Mouse (Mus musculus) testis, postnatal 14 days (tissue): ENCODE data around the gene Calhm5.

Source experiments
- DNase-seq: peaks from one replicate; pipeline ENCODE4 v3.0.0; 2021; ENCODE audit warnings: low spot score

The Calhm5 gene

GRCm38 (mm10) chr10:34096418-34096883, at the start of gene Calhm5:
Calhm5 (minus strand) TSS chr10:34096519.
- DNase-seq = peak; percentile 8

GRCm38 (mm10) chr10:34141693-34142092, 45.4 kb upstream of the Calhm5 start:
- no peak for DNase-seq

- no peak for DNase-seq
These were observed 43.4 kb upstream of the Calhm5 start for GRCm38 (mm10) chr10:34139768-34140167.

GRCm38 (mm10) chr10:34138027-34138426, 41.7 kb upstream of the Calhm5 start:
- no peak for DNase-seq

GRCm38 (mm10) chr10:34136432-34136831, 40.1 kb upstream of the Calhm5 start:
- no peak for DNase-seq

GRCm38 (mm10) chr10:34131356-34131755, 35.0 kb upstream of the Calhm5 start:
- no peak for DNase-seq

GRCm38 (mm10) chr10:34128391-34128790, 32.1 kb upstream of the Calhm5 start:
- DNase-seq = no peak

GRCm38 (mm10) chr10:34127392-34128378, 31.4 kb upstream of the Calhm5 start, which contains the start of gene Calhm6:
Calhm6 (minus strand) TSS chr10:34127984.
- DNase-seq = peak; percentile 20

GRCm38 (mm10) chr10:34118421-34118820, 22.1 kb upstream of the Calhm5 start:
- no peak for DNase-seq

GRCm38 (mm10) chr10:34117770-34118169, 21.5 kb upstream of the Calhm5 start:
- no peak for DNase-seq

GRCm38 (mm10) chr10:34117131-34117530, 20.8 kb upstream of the Calhm5 start:
- no peak for DNase-seq

- no peak for DNase-seq
These were observed 15.8 kb upstream of the Calhm5 start for GRCm38 (mm10) chr10:34111964-34112738.

GRCm38 (mm10) chr10:34110863-34111465, 14.6 kb upstream of the Calhm5 start:
- DNase-seq = no peak

GRCm38 (mm10) chr10:34095964-34096363, 355 bp downstream of the Calhm5 start:
- DNase-seq = no peak

- no peak for DNase-seq
These were observed 1.2 kb downstream of the Calhm5 start for GRCm38 (mm10) chr10:34095147-34095546.

GRCm38 (mm10) chr10:34091888-34092287, 4.4 kb downstream of the Calhm5 start:
- DNase-seq = no peak

- DNase-seq = no peak
These were observed 5.8 kb downstream of the Calhm5 start for GRCm38 (mm10) chr10:34090481-34090880.

GRCm38 (mm10) chr10:34089517-34089916, 6.8 kb downstream of the Calhm5 start:
- DNase-seq = no peak

GRCm38 (mm10) chr10:34088515-34088914, 7.8 kb downstream of the Calhm5 start:
- no peak for DNase-seq

- DNase-seq = no peak
These were observed 9.8 kb downstream of the Calhm5 start for GRCm38 (mm10) chr10:34086514-34086913.

- no peak for DNase-seq
These were observed 21.7 kb downstream of the Calhm5 start for GRCm38 (mm10) chr10:34074522-34075200.

- DNase-seq = no peak
These were observed 24.7 kb downstream of the Calhm5 start for GRCm38 (mm10) chr10:34071650-34072049.
